Mouse (Mus musculus) MEL-GATA-1-ER (cell line): ENCODE measurements around the gene Hmga1.

Source experiments
- DNase-seq: peaks from one replicate; pipeline ENCODE4 v3.0.0-alpha.2; 2012; ENCODE audit warnings: low read depth; ENCODE audit errors: extremely low read depth

Gene Hmga1

DNA sequence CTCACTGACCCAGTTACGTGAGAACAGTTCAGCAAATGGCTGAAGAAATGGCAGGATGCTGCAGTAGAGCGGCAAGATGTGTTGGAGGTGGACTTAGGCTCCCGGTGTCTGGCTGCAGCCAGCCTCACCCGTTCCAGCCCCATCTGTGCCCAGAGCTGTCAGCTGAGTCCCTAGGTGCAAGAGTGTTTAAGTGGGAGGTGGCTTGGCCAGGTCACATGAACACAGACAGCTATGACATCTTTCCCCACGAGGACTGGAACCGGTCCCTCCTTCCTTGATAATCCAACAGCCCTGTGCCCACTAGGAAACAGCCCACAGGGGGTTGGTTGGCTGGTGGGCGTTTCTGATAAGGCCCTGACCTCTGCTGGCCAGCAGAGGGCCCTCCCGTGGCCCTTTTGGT lies 28.3 kb upstream of the Hmga1 start:
- no peak for DNase-seq

- DNase-seq = no peak
Measured at GRCm38 (mm10) chr17:27528767-27529166, 27.5 kb upstream of the Hmga1 start.

GRCm38 (mm10) chr17:27532095-27532494 lies 24.2 kb upstream of the Hmga1 start:
- peak; percentile 50 for DNase-seq

GRCm38 (mm10) chr17:27533354-27533753 lies 22.9 kb upstream of the Hmga1 start:
- no peak for DNase-seq

DNA sequence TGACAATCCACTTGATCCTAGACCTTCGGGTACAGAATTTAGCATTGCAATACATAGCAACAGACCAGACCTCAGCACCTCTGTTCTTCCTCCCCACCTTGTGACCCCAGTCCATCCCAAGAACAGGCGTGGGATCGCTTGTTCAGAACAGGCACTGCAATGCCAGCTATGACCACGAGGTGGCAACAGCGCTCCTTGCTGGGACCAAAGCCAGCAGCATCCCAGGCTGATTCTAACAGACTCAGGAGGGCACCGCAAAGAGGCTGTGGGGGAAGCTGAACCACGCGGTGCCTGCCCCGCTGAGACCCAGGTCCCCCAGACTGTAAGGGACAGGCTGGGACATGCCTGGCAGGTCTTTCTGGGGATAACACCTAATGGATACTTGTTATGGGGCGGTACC lies 21.6 kb upstream of the Hmga1 start:
- peak; percentile 64 for DNase-seq

DNA sequence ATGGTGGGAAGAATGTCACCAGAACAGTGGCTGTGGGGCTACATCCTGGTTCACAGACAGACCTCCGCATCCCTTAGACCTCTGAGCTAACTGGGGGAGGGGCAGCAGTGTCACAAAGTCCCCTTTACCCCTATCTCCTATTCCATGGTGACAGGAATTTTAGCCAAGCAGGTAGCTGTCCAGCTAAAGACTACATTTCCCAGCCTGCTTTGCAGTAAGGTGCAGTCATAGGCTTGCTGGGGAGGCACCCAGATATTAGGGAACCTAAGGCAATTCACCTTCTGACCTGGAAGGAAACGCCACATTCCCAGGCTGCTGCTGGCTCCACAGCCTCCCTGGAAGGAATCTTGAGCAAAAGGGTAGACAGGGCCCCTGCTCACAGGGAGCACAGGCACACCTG lies 15.0 kb upstream of the Hmga1 start:
- no peak for DNase-seq

- DNase-seq = no peak
Measured at GRCm38 (mm10) chr17:27541984-27542383, 14.3 kb upstream of the Hmga1 start.

DNA sequence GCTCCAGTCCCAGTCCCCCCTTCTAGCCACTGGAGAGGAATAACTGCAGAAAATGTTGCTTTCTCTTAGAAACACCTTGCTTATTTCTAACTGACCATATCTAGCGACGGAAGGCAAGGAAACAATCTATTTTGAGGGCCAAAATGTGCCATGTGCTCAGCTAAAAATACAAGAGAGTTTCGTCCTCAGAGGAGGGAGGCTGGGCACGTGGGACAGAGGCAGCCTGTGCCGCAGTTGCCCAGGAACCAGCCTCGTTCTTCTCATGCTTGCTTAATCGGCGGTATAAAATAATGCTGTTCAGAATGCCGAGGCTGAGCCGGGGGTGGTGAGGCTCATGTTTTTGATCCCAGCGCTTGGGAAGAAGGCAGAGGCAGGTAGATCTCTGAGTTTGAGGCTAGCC lies 11.7 kb upstream of the Hmga1 start:
- no peak for DNase-seq

- DNase-seq = no peak
Measured at GRCm38 (mm10) chr17:27545991-27546390, 10.3 kb upstream of the Hmga1 start.

DNA sequence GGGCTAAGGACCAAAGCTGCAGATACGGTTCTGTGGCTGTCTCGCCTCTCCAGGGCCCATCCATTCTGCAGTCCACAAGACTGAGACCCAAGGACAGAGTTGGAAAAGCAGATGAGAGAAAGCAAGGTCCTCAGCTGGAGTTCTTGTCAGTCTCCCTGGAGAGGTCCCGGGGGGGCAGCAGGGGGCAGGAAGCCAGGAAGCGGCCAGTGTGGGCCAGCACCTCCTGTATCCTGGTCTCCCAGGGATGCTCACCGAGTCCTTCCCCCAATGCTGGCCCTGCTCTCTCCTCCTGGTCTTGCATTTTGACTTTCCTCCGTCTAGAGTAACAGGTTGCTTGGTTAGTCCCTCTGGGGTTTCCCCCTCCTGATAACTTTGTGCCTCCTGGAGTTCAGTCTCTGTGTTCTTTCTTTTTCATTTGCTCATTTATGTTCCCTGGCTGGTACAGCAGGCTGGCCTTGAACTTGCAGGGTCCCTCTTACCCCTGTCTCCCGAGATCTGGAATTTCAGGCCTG lies 9.7 kb upstream of the Hmga1 start:
- DNase-seq = no peak

DNA sequence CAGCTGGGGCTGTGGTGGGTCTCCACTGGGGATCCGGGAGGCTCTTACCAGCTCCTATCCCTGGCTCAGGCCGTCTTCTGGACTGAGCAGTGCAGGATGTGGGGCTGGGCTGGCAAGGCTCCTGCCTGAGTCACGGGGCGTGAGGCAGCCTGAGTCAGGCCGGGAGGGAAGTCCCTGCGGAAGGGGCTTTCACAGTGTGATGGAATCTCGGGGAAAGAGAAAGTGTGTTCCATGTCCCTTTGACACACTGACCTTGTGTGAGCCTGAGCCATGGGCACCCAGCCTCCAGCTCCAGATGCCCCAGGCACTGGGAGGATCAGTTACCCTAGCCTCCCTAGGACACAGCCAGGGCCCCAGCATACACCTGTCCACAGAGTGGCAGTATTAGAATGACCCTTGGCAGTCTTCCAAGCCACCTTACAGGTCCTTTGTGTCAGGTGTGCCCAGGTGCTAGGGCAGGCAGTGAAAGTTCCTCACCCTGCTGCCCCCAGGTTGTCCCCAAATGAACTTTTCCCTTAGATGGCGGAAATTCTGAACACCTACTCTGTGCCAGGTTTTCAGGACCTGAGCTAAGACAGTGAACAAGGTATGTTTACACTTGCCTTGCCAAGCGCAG lies 8.9 kb upstream of the Hmga1 start:
- DNase-seq = no peak

GRCm38 (mm10) chr17:27549234-27549633 lies 7.1 kb upstream of the Hmga1 start:
- no peak for DNase-seq

DNA sequence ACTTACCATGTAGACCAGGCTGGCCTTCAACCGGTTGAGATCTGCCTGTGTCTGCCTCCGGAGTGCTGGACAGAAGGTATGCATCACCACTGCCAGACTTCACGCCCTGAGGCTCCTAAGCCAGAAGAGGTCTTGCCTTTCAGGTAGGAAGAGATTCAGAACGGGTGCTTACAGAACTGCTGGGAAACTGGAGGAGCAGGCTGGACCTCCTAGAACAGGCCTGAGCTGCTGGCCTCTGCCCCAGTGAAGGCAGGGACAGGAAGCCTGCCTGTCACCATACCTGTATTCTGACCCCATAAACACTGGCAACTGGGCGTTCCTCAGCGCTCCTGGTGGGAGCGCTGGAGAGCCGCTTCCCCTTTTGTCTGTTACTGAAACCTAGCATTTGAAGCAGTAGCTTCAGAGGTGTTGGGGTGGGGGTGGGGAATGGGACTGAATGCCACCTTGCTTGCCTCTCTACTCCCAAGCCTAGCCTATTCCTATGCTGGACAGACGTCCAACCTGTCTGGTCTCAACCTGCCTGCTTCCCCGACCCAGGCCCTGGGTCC lies 4.8 kb upstream of the Hmga1 start:
- DNase-seq = no peak

- DNase-seq = no peak
Measured at GRCm38 (mm10) chr17:27552215-27553201, 3.8 kb upstream of the Hmga1 start.

DNA sequence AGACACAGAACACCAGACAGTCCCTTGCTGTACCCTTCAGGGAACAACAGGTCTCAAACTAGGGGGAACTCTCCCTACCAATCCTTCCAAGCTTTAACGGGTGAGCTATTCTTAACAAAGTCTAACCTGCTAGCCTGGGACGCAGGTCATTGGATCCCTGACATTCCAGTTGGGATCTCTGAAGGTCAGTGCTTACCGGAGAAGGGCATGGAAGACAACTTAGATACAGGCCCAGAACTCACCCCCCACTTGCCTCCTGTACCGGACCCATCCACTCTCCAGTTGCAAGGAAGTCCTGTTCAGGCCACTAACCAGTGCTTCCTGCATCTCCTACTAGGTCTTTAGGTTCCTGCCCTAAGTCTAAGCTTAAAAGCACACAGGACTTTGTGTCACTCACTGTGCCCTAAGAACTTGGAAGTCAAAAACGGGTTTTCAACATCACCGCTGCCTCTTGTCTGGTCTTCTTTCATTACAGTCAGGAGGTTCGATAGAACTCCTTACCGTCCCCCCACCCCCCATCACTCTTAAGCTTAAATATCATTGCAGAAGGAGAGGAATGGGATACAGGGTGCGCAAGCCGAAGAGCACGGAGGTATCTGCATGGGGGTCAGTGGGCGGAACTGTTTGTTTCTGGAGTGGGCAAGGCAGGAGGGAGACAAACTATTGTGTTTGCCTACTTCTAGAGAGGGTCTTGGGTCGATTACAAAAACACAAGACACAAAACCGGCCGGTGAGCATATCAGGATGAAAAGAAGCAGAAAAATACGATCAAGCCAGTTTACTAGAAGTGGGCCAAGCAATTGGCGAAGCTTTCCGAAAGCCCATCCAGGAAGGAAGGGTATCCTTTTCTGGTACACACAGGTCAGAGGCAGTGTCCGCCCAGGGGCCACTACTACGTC lies 2.0 kb upstream of the Hmga1 start:
- DNase-seq = no peak

- no peak for DNase-seq
Measured at GRCm38 (mm10) chr17:27555075-27555511, 1.2 kb upstream of the Hmga1 start.

DNA sequence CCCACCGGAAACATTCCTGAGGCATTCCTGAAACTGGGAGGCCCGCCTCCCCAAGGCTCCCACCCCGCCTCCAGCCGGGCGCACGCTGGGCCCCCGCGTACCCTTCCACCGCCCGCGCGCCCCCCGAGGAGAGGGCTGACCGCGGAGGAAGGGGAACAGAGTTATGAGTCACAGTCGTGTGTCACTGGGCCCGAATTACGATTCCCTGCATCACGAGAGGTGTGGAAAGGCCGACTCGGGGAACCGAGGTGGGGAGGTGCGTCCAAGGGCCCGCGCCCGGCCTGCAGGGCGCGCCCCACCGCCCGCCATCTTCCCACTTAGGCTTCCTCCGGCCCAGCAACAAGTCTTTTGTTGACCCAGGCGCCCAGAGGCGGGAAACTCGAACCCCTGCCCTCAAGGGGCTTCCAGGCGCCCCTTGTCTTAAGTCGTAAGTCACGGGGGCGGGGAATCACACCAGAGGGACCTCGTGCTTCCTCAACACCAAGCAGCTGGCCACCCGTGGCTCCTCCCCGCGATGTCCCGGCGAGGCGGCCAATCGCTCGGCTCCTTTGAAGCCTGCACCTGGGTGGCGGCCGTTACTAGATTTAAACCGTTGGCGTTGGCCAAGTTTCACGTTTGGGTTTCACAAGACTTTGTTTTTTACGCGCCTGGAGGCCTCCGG lies 655 bp upstream of the Hmga1 start:
- DNase-seq = peak; percentile 89

DNA sequence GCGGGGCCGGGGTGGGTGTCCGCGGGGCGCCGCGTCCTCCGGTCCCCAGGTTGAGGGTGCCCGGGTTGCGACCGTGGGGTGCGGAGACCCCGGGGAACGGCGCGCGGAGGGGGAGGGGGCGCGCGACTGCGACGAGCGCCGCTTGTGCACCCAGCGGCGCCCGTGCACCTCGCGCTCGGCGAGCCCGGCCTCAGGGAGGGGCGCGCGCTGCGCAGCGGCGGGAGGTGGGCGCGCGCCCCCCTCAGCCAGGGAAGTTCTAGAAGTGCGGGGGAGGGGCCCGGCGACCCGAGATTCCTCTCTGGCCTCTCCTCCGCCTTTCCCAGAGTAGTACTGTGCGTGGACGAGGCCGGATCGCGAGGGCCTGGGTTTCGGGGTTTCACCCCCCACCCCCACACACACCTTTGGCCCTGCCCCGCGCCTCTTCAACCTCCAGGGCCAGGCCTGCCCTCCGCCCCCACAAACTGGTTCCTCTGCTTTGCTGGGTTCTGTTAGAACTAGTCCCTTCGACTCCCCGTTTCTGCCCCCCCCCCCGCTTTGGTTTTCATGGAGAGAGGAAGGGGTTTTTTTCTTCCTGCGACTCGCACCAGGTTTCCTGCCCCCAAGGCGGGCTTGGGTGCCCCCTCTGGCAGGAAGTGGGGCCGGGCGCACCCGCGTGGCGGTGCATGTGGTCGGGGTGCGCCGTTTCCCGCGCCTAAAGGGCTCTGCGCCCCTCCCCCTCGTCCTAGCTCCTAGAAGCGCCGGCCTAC lies 1.1 kb downstream of the Hmga1 start:
- no peak for DNase-seq

- no peak for DNase-seq
Measured at GRCm38 (mm10) chr17:27557927-27558661, 1.8 kb downstream of the Hmga1 start.
